Mouse (Mus musculus) embryo, embryonic 10.5 days (tissue): Measurements from ENCODE around the gene Emsy.

Experiments
- DNase-seq: peaks from one replicate; pipeline ENCODE4 v3.0.0-alpha.2; 2015; ENCODE audit warnings: low spot score

Emsy gene

GRCm38 (mm10) chr7:98577461-98577860 is 79.1 kb downstream of the Emsy start:
- no peak for DNase-seq

GRCm38 (mm10) chr7:98575651-98576239 is 80.8 kb downstream of the Emsy start:
- DNase-seq: no peak

- DNase-seq: no peak
Measured at GRCm38 (mm10) chr7:98574771-98575191, 81.8 kb downstream of the Emsy start.

- DNase-seq: no peak
Measured at GRCm38 (mm10) chr7:98574271-98574670, 82.3 kb downstream of the Emsy start.

GRCm38 (mm10) chr7:98573231-98573781 is 83.3 kb downstream of the Emsy start:
- peak; percentile 54 for DNase-seq

GRCm38 (mm10) chr7:98572223-98572868 is 84.2 kb downstream of the Emsy start:
- DNase-seq: peak; percentile 68

- DNase-seq: no peak
Measured at GRCm38 (mm10) chr7:98570824-98571505, 85.6 kb downstream of the Emsy start.

- no peak for DNase-seq
Measured at GRCm38 (mm10) chr7:98567056-98567455, 89.5 kb downstream of the Emsy start.

GRCm38 (mm10) chr7:98564607-98565364 is 91.8 kb downstream of the Emsy start:
- DNase-seq: no peak

GRCm38 (mm10) chr7:98563991-98564390 is 92.6 kb downstream of the Emsy start:
- no peak for DNase-seq

GRCm38 (mm10) chr7:98562966-98563365 is 93.6 kb downstream of the Emsy start:
- DNase-seq: no peak

GRCm38 (mm10) chr7:98562186-98562585 is 94.4 kb downstream of the Emsy start:
- DNase-seq: no peak

- DNase-seq: no peak
Measured at GRCm38 (mm10) chr7:98561556-98562164, 94.9 kb downstream of the Emsy start.

GRCm38 (mm10) chr7:98558128-98558921 is 98.3 kb downstream of the Emsy start:
- no peak for DNase-seq

- DNase-seq: no peak
Measured at GRCm38 (mm10) chr7:98556767-98557394, 99.7 kb downstream of the Emsy start.

- DNase-seq: no peak
Measured at GRCm38 (mm10) chr7:98551041-98551440, 105.5 kb downstream of the Emsy start.

GRCm38 (mm10) chr7:98550596-98550995 is 106.0 kb downstream of the Emsy start:
- no peak for DNase-seq

GRCm38 (mm10) chr7:98548839-98549238 is 107.7 kb downstream of the Emsy start:
- DNase-seq: no peak

GRCm38 (mm10) chr7:98544556-98544955 is 112.0 kb downstream of the Emsy start:
- no peak for DNase-seq

GRCm38 (mm10) chr7:98543853-98544370 is 112.7 kb downstream of the Emsy start:
- DNase-seq: no peak
